9 mouse cellular contexts compared by ENCODE assay signal in the genomic region with DNA sequence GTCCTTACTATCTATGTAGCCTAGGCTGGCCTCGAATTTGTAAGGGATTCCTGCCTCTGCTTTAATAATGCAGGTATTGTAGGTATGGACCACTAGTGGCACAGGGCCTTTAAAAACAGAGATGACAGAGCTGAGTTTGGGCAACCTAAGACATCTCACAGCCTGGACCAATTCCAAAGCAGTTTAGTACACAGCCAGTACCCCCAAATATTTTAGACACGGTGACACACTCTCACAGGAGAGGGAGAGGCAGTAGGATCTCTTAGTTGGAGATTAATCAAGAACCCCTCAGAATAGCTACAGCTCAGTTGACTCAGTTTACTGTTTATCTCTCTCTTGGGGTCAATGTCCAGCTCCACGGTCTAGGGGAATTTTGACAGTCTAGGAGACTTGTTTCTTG. TPM values are rescaled to one million over a fixed set of nuclear protein-coding genes. Genes with fewer than 3 reads are reported as not detected.
DNase-seq lines count a peak whose midpoint lies in the region; ATAC-seq and TF ChIP-seq lines count a peak whose summit lies in the region.
"Had no signal": no experiment of that assay in that cellular context is flagged by ENCODE, and none has a peak within 500 bp of the region (broad histone marks: within the 10 kb centered on the region; RNA-seq: fewer than 3 reads in every experiment).

No protein-coding gene starts in this region.

- peaks cover 15% of the 10 kb centered on the region for H3K4me1 ChIP-seq in heart, embryonic 11.5 days (ENCODE audit: control insufficient read depth, insufficient read depth, low read length)
- H3K4me1 ChIP-seq in ES-Bruce4 (ENCODE audit: control insufficient read depth, insufficient read depth, low read length) = no peaks in the 10 kb centered on the region
- H3K4me1 ChIP-seq in forebrain, embryonic 16.5 days (replicated peaks; ENCODE audit: control insufficient read depth, insufficient read depth, low read length) = peaks cover 15% of the 10 kb centered on the region
- peaks cover 11% of the 10 kb centered on the region for H3K4me1 ChIP-seq in midbrain, embryonic 11.5 days (ENCODE audit: control insufficient read depth, insufficient read depth, low read length)

- no peak for TF ChIP-seq CTCF in ES-Bruce4 (IDR thresholded peaks at IDR 0.05; ENCODE audit: low read depth, low read length)

- TF ChIP-seq POLR2A in ES-Bruce4 (IDR thresholded peaks at IDR 0.05; ENCODE audit: insufficient read depth, low read length) = no peak

- H3K9me3 ChIP-seq in heart, embryonic 11.5 days (replicated peaks; ENCODE audit: control insufficient read depth, low read length) = no peaks in the 10 kb centered on the region
- H3K9me3 ChIP-seq in ES-Bruce4 (replicated peaks; ENCODE audit: control insufficient read depth, insufficient read depth, low read length, poor library complexity, severe bottlenecking) = no peaks in the 10 kb centered on the region
- no peaks in the 10 kb centered on the region for H3K9me3 ChIP-seq in forebrain, embryonic 16.5 days (ENCODE audit: control insufficient read depth, low read length)
- no peaks in the 10 kb centered on the region for H3K9me3 ChIP-seq in midbrain, embryonic 11.5 days (ENCODE audit: control insufficient read depth, low read length)

- H3K36me3 ChIP-seq in heart, embryonic 11.5 days (ENCODE audit: control insufficient read depth, insufficient read depth, low read length) = no peaks in the 10 kb centered on the region
- H3K36me3 ChIP-seq in ES-Bruce4 (ENCODE audit: control insufficient read depth, insufficient read depth, low read length, poor library complexity, severe bottlenecking) = 0 out of 2 replicates have a peak, but pooled peaks cover 3% of the 10 kb centered on the region
- H3K36me3 ChIP-seq in forebrain, embryonic 16.5 days (ENCODE audit: control insufficient read depth, insufficient read depth) = no peaks in the 10 kb centered on the region
- no peaks in the 10 kb centered on the region for H3K36me3 ChIP-seq in midbrain, embryonic 11.5 days (ENCODE audit: control insufficient read depth, insufficient read depth, low read length)

- H3K4me2 ChIP-seq in heart, embryonic 11.5 days = peak overlapping the region; percentile 80
- peak overlapping the region; percentile 78 for H3K4me2 ChIP-seq in forebrain, embryonic 16.5 days (ENCODE audit: low read length)
- H3K4me2 ChIP-seq in midbrain, embryonic 11.5 days = peak overlapping the region; percentile 65

- WGBS in heart, embryonic 11.5 days (ENCODE audit: insufficient replicate concordance) = 32% methylated on average over 3 of the region's 3 CpGs
- 39% methylated on average over 3 of the region's 3 CpGs for WGBS in forebrain, embryonic 16.5 days
- WGBS in midbrain, embryonic 11.5 days = 46% methylated on average over 3 of the region's 3 CpGs

- H3K27me3 ChIP-seq in heart, embryonic 11.5 days (ENCODE audit: control insufficient read depth, insufficient read depth, low read length) = no peaks in the 10 kb centered on the region
- H3K27me3 ChIP-seq in ES-Bruce4 (ENCODE audit: control insufficient read depth, insufficient read depth, low read length, poor library complexity, severe bottlenecking) = no peaks in the 10 kb centered on the region
- H3K27me3 ChIP-seq in forebrain, embryonic 16.5 days (replicated peaks; ENCODE audit: control insufficient read depth, insufficient read depth, low read length) = no peaks in the 10 kb centered on the region
- H3K27me3 ChIP-seq in midbrain, embryonic 11.5 days (ENCODE audit: control insufficient read depth, insufficient read depth, low read length) = no peaks in the 10 kb centered on the region
- H3K27me3 ChIP-seq: Patski had no signal

- H3K4me3 ChIP-seq in heart, embryonic 11.5 days (ENCODE audit: low read depth, low read length) = peak overlapping the region; percentile 69
- H3K4me3 ChIP-seq in ES-Bruce4 (ENCODE audit: low read depth, low read length) = peak overlapping the region; percentile 92
- H3K4me3 ChIP-seq in forebrain, embryonic 16.5 days (replicated peaks; ENCODE audit: low read length) = peak overlapping the region; percentile 63
- H3K4me3 ChIP-seq in midbrain, embryonic 11.5 days (ENCODE audit: low read depth, low read length) = peak overlapping the region; percentile 40

- DNase-seq in heart, postnatal 4 days = no peak
- no peak for DNase-seq in midbrain, embryonic 11.5 days (ENCODE audit: low spot score, missing footprints)
- DNase-seq in layer of hippocampus, adult 11-12 months (ENCODE audit: low spot score) = no peak
- no peak for DNase-seq in spleen, postnatal 10 days (ENCODE audit: low spot score in 2 of 2)
- DNase-seq in frontal cortex, postnatal 10 days (ENCODE audit: low spot score in 2 of 2) = no peak

- peak overlapping the region; percentile 91 for H3K27ac ChIP-seq in heart, embryonic 11.5 days (ENCODE audit: low read depth, low read length)
- peak overlapping the region; percentile 87 for H3K27ac ChIP-seq in ES-Bruce4 (ENCODE audit: insufficient read depth, low read length)
- H3K27ac ChIP-seq in forebrain, embryonic 16.5 days (ENCODE audit: low read length) = peak overlapping the region; percentile 97
- peak overlapping the region; percentile 52 for H3K27ac ChIP-seq in midbrain, embryonic 11.5 days (ENCODE audit: low read depth, low read length)

- peak overlapping the region; percentile 94 for H3K9ac ChIP-seq in heart, embryonic 11.5 days (ENCODE audit: low read depth, low read length)
- peak overlapping the region; percentile 90 for H3K9ac ChIP-seq in ES-Bruce4 (ENCODE audit: low read depth, poor library complexity, severe bottlenecking)
- peak overlapping the region; percentile 81 for H3K9ac ChIP-seq in forebrain, embryonic 16.5 days (replicated peaks; ENCODE audit: low read depth, low read length)
- peak overlapping the region; percentile 73 for H3K9ac ChIP-seq in midbrain, embryonic 11.5 days (ENCODE audit: low read length)

- no peak for TF ChIP-seq EP300 in ES-Bruce4 (IDR thresholded peaks at IDR 0.05; ENCODE audit: insufficient read depth, low read depth, low read length)

- no peak for ATAC-seq in heart, embryonic 11.5 days (replicated peaks; ENCODE audit: insufficient number of reproducible peaks, low FRiP score, low TSS enrichment)
- no peak for ATAC-seq in forebrain, embryonic 16.5 days
- no peak for ATAC-seq in midbrain, embryonic 11.5 days (ENCODE audit: low FRiP score)

RNA-seq across cellular contexts. Expression of gene Pan2, which starts 0.8 kb away (rescaled TPM):
- polyA plus RNA-seq in heart, embryonic 11.5 days (2014; fragmentation: Nextera tagmentation; extraction: Ambion mirVana) = 25.9 and 27.7 TPM in 2 replicates
- 10 to 100 TPM; 17.6 to 18.1 TPM for total RNA-seq in heart, postnatal 4 days (2021)
- 40.5 and 40.8 TPM in 2 replicates for polyA plus RNA-seq in ES-Bruce4 (2011; ENCODE audit: insufficient read depth, insufficient read length, low read depth, missing spikeins)
- polyA plus RNA-seq in forebrain, embryonic 16.5 days (2015; fragmentation: Nextera tagmentation; extraction: Ambion mirVana) = 27.8 and 28.5 TPM in 2 replicates
- polyA plus RNA-seq in midbrain, embryonic 11.5 days (2014; fragmentation: Nextera tagmentation; extraction: Ambion mirVana) = 37.2 and 37.5 TPM in 2 replicates

RNA-seq across cellular contexts. Expression of gene Il23a, which starts 3.8 kb away (rescaled TPM):
- polyA plus RNA-seq in heart, embryonic 11.5 days (2014; fragmentation: Nextera tagmentation; extraction: Ambion mirVana) = 0.86 and 0.89 TPM in 2 replicates
- total RNA-seq in heart, postnatal 4 days (2021) = 1 to 10 TPM; 1.5 to 2.2 TPM
- 4.7 and 5.7 TPM in 2 replicates for polyA plus RNA-seq in ES-Bruce4 (2011; ENCODE audit: insufficient read depth, insufficient read length, low read depth, missing spikeins)
- polyA plus RNA-seq in forebrain, embryonic 16.5 days (2015; fragmentation: Nextera tagmentation; extraction: Ambion mirVana) = 0.39 TPM in 1 of 2 replicates, not detected in the other
- not detected in 2 replicates for polyA plus RNA-seq in midbrain, embryonic 11.5 days (2014; fragmentation: Nextera tagmentation; extraction: Ambion mirVana)

RNA-seq across cellular contexts. Expression of gene Cnpy2, which starts 19.9 kb away (rescaled TPM):
- polyA plus RNA-seq in heart, embryonic 11.5 days (2014; fragmentation: Nextera tagmentation; extraction: Ambion mirVana) = 206 and 224 TPM in 2 replicates
- total RNA-seq in heart, postnatal 4 days (2021) = 100 to 1,000 TPM in 1 of 2 experiments, 10 to 100 TPM in 1; 92.1 to 100 TPM
- 62.9 and 68.4 TPM in 2 replicates for polyA plus RNA-seq in ES-Bruce4 (2011; ENCODE audit: insufficient read depth, insufficient read length, low read depth, missing spikeins)
- polyA plus RNA-seq in forebrain, embryonic 16.5 days (2015; fragmentation: Nextera tagmentation; extraction: Ambion mirVana) = 190 and 195 TPM in 2 replicates
- polyA plus RNA-seq in midbrain, embryonic 11.5 days (2014; fragmentation: Nextera tagmentation; extraction: Ambion mirVana) = 222 and 239 TPM in 2 replicates

RNA-seq across cellular contexts. Expression of gene Stat2, which starts 32.0 kb away (rescaled TPM):
- 8.6 and 11.0 TPM in 2 replicates for polyA plus RNA-seq in heart, embryonic 11.5 days (2014; fragmentation: Nextera tagmentation; extraction: Ambion mirVana)
- total RNA-seq in heart, postnatal 4 days (2021) = 10 to 100 TPM in 1 of 2 experiments, 1 to 10 TPM in 1; 10.0 TPM
- polyA plus RNA-seq in ES-Bruce4 (2011; ENCODE audit: insufficient read depth, insufficient read length, low read depth, missing spikeins) = 29.7 and 35.9 TPM in 2 replicates
- 18.7 and 23.3 TPM in 2 replicates for polyA plus RNA-seq in forebrain, embryonic 16.5 days (2015; fragmentation: Nextera tagmentation; extraction: Ambion mirVana)
- 14.9 and 16.7 TPM in 2 replicates for polyA plus RNA-seq in midbrain, embryonic 11.5 days (2014; fragmentation: Nextera tagmentation; extraction: Ambion mirVana)

RNA-seq across cellular contexts. Expression of gene Apof, which starts 33.9 kb away (rescaled TPM):
- 0.49 TPM in 1 of 2 replicates, not detected in the other for polyA plus RNA-seq in heart, embryonic 11.5 days (2014; fragmentation: Nextera tagmentation; extraction: Ambion mirVana)
- total RNA-seq in heart, postnatal 4 days (2021) = not detected
- not detected in 2 replicates for polyA plus RNA-seq in ES-Bruce4 (2011; ENCODE audit: insufficient read depth, insufficient read length, low read depth, missing spikeins)
- polyA plus RNA-seq in forebrain, embryonic 16.5 days (2015; fragmentation: Nextera tagmentation; extraction: Ambion mirVana) = not detected in 2 replicates
- not detected in 2 replicates for polyA plus RNA-seq in midbrain, embryonic 11.5 days (2014; fragmentation: Nextera tagmentation; extraction: Ambion mirVana)

Comparison
In these comparisons a context has a peak if more than half of its experiments do, and no peak if none do; other contexts are left out.
1. H3K4me3 ChIP-seq: peak in every context shown above with its lines; median percentile 92 in ES-Bruce4; 69 in heart, embryonic 11.5 days; 63 in forebrain, embryonic 16.5 days; 40 in midbrain, embryonic 11.5 days.